Mouse (Mus musculus) cerebellum, adult 2 months (tissue): ENCODE results near the gene BC051665.

Source experiments
- CTCF ChIP-seq: fragments of 200-500 bp; IDR thresholded peaks from 2 replicates; pipeline ENCODE4 v1.5.1; 2011; ENCODE audit warnings: low read depth, mild to moderate bottlenecking, control low read depth, low read length, moderate library complexity, borderline replicate concordance; ENCODE audit not compliant: insufficient read depth
- POLR2A ChIP-seq: fragments of 200-500 bp; IDR thresholded peaks from 2 replicates; pipeline ENCODE4 v1.6.1; 2011; ENCODE audit warnings: low read length, control low read depth, borderline replicate concordance; ENCODE audit not compliant: insufficient read depth

DNA sequence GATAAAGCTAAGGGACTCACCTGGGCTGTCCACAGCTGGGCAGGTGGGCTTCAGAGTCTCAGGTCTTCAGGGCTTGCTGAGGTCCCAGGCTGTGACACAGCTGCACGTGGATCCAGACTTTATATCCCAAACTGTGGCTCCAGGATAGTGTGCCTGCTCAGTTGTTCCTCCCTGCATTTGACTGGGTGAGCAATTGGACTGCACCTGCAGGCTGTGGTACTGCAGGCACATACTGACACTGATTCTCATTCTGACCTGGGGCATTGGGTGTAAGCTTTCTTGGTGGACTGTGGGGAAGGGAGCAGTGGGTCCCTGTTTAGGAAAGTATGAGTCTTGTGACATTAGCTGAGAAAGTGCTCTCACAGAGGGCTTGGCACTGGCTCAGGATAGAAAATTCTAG is 16.6 kb upstream of the BC051665 start, which contains the start of gene Ctsll3:
- TF ChIP-seq CTCF, result no peak
- no peak for TF ChIP-seq POLR2A
